Mouse (Mus musculus) MEL (cell line): ENCODE measurements around the gene Ska3.

Experiments
- CTCF ChIP-seq, 3 experiments: IDR thresholded peaks in 2 of 3; conservative IDR thresholded peaks in 1 of 3; 2 replicates each; pipeline ENCODE4 v1.5.1; 2011 to 2012; ENCODE audit warnings: low read length in 3 of 3, low read depth in 2 of 3, mild to moderate bottlenecking in 2 of 3, improper control_type of control experiment in 1 of 3, inconsistent platforms in 1 of 3, mixed read lengths in 1 of 3, moderate library complexity in 1 of 3; ENCODE audit not compliant: control insufficient read depth in 1 of 3, insufficient read depth in 1 of 3, poor library complexity in 1 of 3, severe bottlenecking in 1 of 3
- E2F4 ChIP-seq: IDR thresholded peaks from 2 replicates; pipeline ENCODE4 v1.6.1; 2011; ENCODE audit warnings: low read depth, low read length, improper control_type of control experiment, borderline replicate concordance
- EP300 ChIP-seq, 2 experiments: IDR thresholded peaks; 2 replicates each; pipeline ENCODE4 v1.6.1; 2011; ENCODE audit warnings: improper control_type of control experiment in 2 of 2, low read length in 2 of 2, low read depth in 1 of 2, mild to moderate bottlenecking in 1 of 2
- GATA1 ChIP-seq: IDR thresholded peaks from 2 replicates; pipeline ENCODE4 v1.6.1; 2011; ENCODE audit warnings: low read depth, low read length, improper control_type of control experiment
- MAX ChIP-seq: IDR thresholded peaks from 2 replicates; pipeline ENCODE4 v1.6.1; 2011; ENCODE audit warnings: low read length, improper control_type of control experiment
- MYB ChIP-seq: IDR thresholded peaks from 2 replicates; pipeline ENCODE4 v1.6.1; 2011; ENCODE audit warnings: mild to moderate bottlenecking, low read depth, low read length, improper control_type of control experiment
- NELFE ChIP-seq: IDR thresholded peaks from 2 replicates; pipeline ENCODE4 v1.6.1; 2011; ENCODE audit warnings: low read depth, low read length, improper control_type of control experiment
- NRF1 ChIP-seq: IDR thresholded peaks from 2 replicates; pipeline ENCODE4 v1.6.1; 2014; ENCODE audit warnings: low read depth, mild to moderate bottlenecking, inconsistent platforms, low read length, improper control_type of control experiment, moderate library complexity; ENCODE audit not compliant: poor library complexity, insufficient read depth, severe bottlenecking
- POLR2A ChIP-seq, 2 experiments: IDR thresholded peaks; 2 replicates each; pipeline ENCODE4 v1.6.1; 2011 to 2012; ENCODE audit warnings: low read length in 2 of 2, mild to moderate bottlenecking in 2 of 2, control low read depth in 1 of 2, improper control_type of control experiment in 1 of 2, low read depth in 1 of 2, moderate library complexity in 1 of 2; ENCODE audit not compliant: control insufficient read depth in 1 of 2, insufficient read depth in 1 of 2, poor library complexity in 1 of 2
- SMC3 ChIP-seq: IDR thresholded peaks from 2 replicates; pipeline ENCODE4 v1.6.1; 2011; ENCODE audit warnings: low read depth, low read length, improper control_type of control experiment
- TAL1 ChIP-seq: IDR thresholded peaks from 2 replicates; pipeline ENCODE4 v1.6.1; 2012; ENCODE audit warnings: mild to moderate bottlenecking, inconsistent platforms, low read length, moderate library complexity, mixed read lengths
- USF1 ChIP-seq: IDR thresholded peaks from 2 replicates; pipeline ENCODE4 v1.6.1; 2014; ENCODE audit warnings: low read depth, mild to moderate bottlenecking, inconsistent platforms, low read length, improper control_type of control experiment, moderate library complexity
- USF2 ChIP-seq, 2 experiments: IDR thresholded peaks; 2 replicates each; pipeline ENCODE4 v1.6.1; 2011 to 2012; ENCODE audit warnings: improper control_type of control experiment in 2 of 2, low read length in 2 of 2, borderline replicate concordance in 1 of 2, inconsistent platforms in 1 of 2, low read depth in 1 of 2, mild to moderate bottlenecking in 1 of 2; ENCODE audit not compliant: insufficient read depth in 1 of 2
- ZC3H11A ChIP-seq: IDR thresholded peaks from 2 replicates; pipeline ENCODE4 v1.6.1; 2012; ENCODE audit warnings: low read depth, mild to moderate bottlenecking, inconsistent platforms, low read length, improper control_type of control experiment

DNA sequence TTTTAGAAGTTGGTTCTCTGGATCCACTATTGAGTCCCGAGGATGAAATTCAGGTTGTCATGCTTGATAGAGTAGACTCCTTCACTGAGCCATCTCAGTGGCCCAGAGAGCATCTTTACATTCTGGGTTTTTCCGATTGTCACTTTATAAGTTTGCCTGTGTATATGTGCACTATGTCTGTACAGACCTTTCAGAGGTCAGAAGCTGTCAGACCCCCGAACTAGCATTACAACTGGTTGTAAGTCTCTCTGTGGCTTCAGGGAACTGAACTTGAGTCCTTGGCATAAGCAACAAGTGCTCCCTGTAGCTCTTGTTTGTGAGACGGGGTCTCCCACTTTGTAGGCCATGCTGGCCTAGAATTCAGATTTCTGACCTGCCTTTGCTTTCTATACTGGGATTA, 22.3 kb downstream of the Ska3 start:
- TF ChIP-seq POLR2A (IDR thresholded peaks at IDR 0.05; ENCODE audit: control insufficient read depth in 1 of 2, insufficient read depth in 1 of 2, low read depth in 1 of 2, low read length in 2 of 2, poor library complexity in 1 of 2) (no peak; a peak in 1 of 4 replicates), CTCF (IDR thresholded peaks at IDR 0.05 in 2 of 3, conservative IDR thresholded peaks at IDR 0.05 in 1 of 3; ENCODE audit: control insufficient read depth in 1 of 3, insufficient read depth in 1 of 3, low read depth in 2 of 3, low read length in 3 of 3, poor library complexity in 1 of 3, severe bottlenecking in 1 of 3) (no peak), EP300 (IDR thresholded peaks at IDR 0.05; ENCODE audit: low read depth in 1 of 2, low read length in 2 of 2) (no peak), SMC3 (no peak), E2F4 (no peak), USF2 (IDR thresholded peaks at IDR 0.05; ENCODE audit: borderline replicate concordance in 1 of 2, insufficient read depth in 1 of 2, low read depth in 1 of 2, low read length in 2 of 2) (no peak), NELFE (no peak), MAX (no peak), ZC3H11A (no peak), NRF1 (no peak), TAL1 (no peak), USF1 (no peak), MYB (no peak), GATA1 (no peak)
